In the genomic region with DNA sequence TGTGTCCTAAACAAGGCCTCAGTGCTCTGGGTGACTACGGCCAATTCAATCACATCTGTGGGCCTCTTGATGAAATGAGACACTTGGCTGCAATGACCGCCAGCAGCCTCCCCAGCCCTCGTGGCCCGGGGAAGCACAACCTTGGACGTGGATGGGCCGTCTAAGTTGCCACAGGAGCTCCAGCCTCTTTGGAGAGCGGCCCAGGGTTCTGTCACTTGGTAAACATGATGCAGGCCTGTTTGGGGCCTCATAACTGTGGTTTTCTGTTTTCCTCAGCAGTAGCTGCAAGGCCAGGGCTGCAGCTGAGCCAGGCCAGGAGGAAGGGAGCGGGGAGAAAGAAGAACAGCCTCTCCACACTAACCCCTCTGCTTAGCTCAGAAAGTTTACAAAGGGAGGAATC, we compare ENCODE assay signal across 9 mouse cellular contexts.
DNase-seq lines count a peak whose midpoint lies in the region; ATAC-seq lines count a peak whose summit lies in the region.
"Had no signal": no experiment of that assay in that cellular context is flagged by ENCODE, and none has a peak within 500 bp of the region (broad histone marks: within the 10 kb centered on the region; RNA-seq: fewer than 3 reads in every experiment).

No protein-coding gene starts in this region.

- H3K4me3 ChIP-seq in hindbrain, embryonic 10.5 days: no peak overlapping the region
- no peak overlapping the region for H3K4me3 ChIP-seq in hindbrain, embryonic 13.5 days
- H3K4me3 ChIP-seq: liver, embryonic 15.5 days had no signal

- intact Hi-C loops in gastrocnemius, postnatal 14 days (cut with DNase I; ENCODE audit: low total_unique reads): loop anchor here (2.0 kb wide), 1 partner anchor 59 kb away; no protein-coding TSS in a partner anchor

- H3K4me1 ChIP-seq in hindbrain, embryonic 10.5 days (replicated peaks): peaks cover 9% of the 10 kb centered on the region; the same call in 1 of the 2 replicates
- H3K4me1 ChIP-seq in hindbrain, embryonic 13.5 days (replicated peaks): no peaks in the 10 kb centered on the region
- H3K4me1 ChIP-seq: liver, embryonic 15.5 days had no signal

- H3K9ac ChIP-seq in hindbrain, embryonic 13.5 days: no peak overlapping the region
- H3K9ac ChIP-seq: liver, embryonic 15.5 days had no signal

- no peaks in the 10 kb centered on the region for H3K36me3 ChIP-seq in hindbrain, embryonic 10.5 days
- no peaks in the 10 kb centered on the region for H3K36me3 ChIP-seq in hindbrain, embryonic 13.5 days
- H3K36me3 ChIP-seq: liver, embryonic 15.5 days had no signal

- no peak for ATAC-seq in hindbrain, embryonic 13.5 days (ENCODE audit: low FRiP score)

- 0 out of 2 replicates have a peak overlapping the region, but pooled peaks have one; percentile 19 for H3K27ac ChIP-seq in hindbrain, embryonic 10.5 days
- no peak overlapping the region; the same call in 1 of the 2 replicates for H3K27ac ChIP-seq in hindbrain, embryonic 13.5 days
- H3K27ac ChIP-seq: liver, embryonic 15.5 days had no signal

- H3K27me3 ChIP-seq in hindbrain, embryonic 10.5 days (ENCODE audit: insufficient read depth, poor library complexity, severe bottlenecking): no peaks in the 10 kb centered on the region
- no peaks in the 10 kb centered on the region for H3K27me3 ChIP-seq in hindbrain, embryonic 13.5 days
- H3K27me3 ChIP-seq: liver, embryonic 15.5 days had no signal

- 86% methylated on average over 8 of the region's 8 CpGs for WGBS in hindbrain, embryonic 10.5 days
- 90% methylated on average over 8 of the region's 8 CpGs for WGBS in hindbrain, embryonic 13.5 days

- no peaks in the 10 kb centered on the region for H3K9me3 ChIP-seq in hindbrain, embryonic 10.5 days
- H3K9me3 ChIP-seq in hindbrain, embryonic 13.5 days: no peaks in the 10 kb centered on the region
- H3K9me3 ChIP-seq: liver, embryonic 15.5 days had no signal

- no peak for DNase-seq in hindbrain, embryonic 10.5 days (ENCODE audit: low spot score)
- peak; percentile 84 for DNase-seq in Muller cell, postnatal 12 days (ENCODE audit: inconsistent ontology term)
- DNase-seq in gastrocnemius, postnatal 14 days: peak; percentile 87
- DNase-seq in kidney, postnatal 10 days: peak; percentile 81
- peak; percentile 72 for DNase-seq in ovary, postnatal 36 days (ENCODE audit: low spot score)
- DNase-seq in thymus, adult 18-20 months: no peak
- no peak for DNase-seq in left cerebral cortex, adult 9 months (ENCODE audit: low spot score in 2 of 2)

- H3K4me2 ChIP-seq in hindbrain, embryonic 13.5 days: no peak overlapping the region
- H3K4me2 ChIP-seq: liver, embryonic 15.5 days had no signal

Comparison
In these comparisons a context has a peak if more than half of its experiments do, and no peak if none do; other contexts are left out.
1. DNase-seq: peak in Muller cell, postnatal 12 days (single experiment), gastrocnemius, postnatal 14 days (single experiment), kidney, postnatal 10 days (single experiment) and ovary, postnatal 36 days (single experiment); none in hindbrain, embryonic 10.5 days (single experiment), thymus, adult 18-20 months (0 of 2) and left cerebral cortex, adult 9 months (0 of 2).